Comparison of ENCODE assay signal across 8 mouse cellular contexts in genomic region chr3:101552621-101553620, GRCm38 (mm10). TPM values are rescaled to one million over a fixed set of nuclear protein-coding genes. Genes with fewer than 3 reads are reported as not detected.
DNase-seq lines count a peak whose midpoint lies in the region; ATAC-seq and TF ChIP-seq lines count a peak whose summit lies in the region.

No protein-coding gene starts in this region.

- H3K4me1 ChIP-seq in small intestine, adult 2 months (ENCODE audit: control insufficient read depth, insufficient read depth, insufficient read length, low read length): peaks cover 16% of the 10 kb centered on the region

- H3K4me3 ChIP-seq in small intestine, adult 2 months (ENCODE audit: low read depth, low read length): no peak overlapping the region

- TF ChIP-seq POLR2A in small intestine, adult 2 months (IDR thresholded peaks at IDR 0.05; ENCODE audit: low read depth, low read length): no peak

- DNase-seq in adrenal gland, postnatal 10 days: peak; percentile 66
- DNase-seq in adrenal gland, adult 8-10 months: no peak
- peak; percentile 40 for DNase-seq in lung, postnatal 36 days
- no peak for DNase-seq in lung, postnatal 4 days
- DNase-seq in left cerebral cortex, adult 8-10 months (ENCODE audit: low spot score in 2 of 2): no peak
- no peak for DNase-seq in right cerebral cortex, postnatal 36 days (ENCODE audit: low spot score in 2 of 2)

- ATAC-seq in hematopoietic stem cell, adult 5-6 weeks (replicated peaks in 1 of 2; ENCODE audit: insufficient read depth in 1 of 2, low FRiP score in 2 of 2, low TSS enrichment in 1 of 2, low read depth in 1 of 2, poor library complexity in 2 of 2, severe bottlenecking in 2 of 2): peak; percentile 56 to 65; a peak in 2 of 4 replicates

- WGBS in small intestine, adult 2 months: 23% methylated on average over 7 of the region's 7 CpGs

- H3K27ac ChIP-seq in small intestine, adult 2 months (ENCODE audit: insufficient read depth, low read depth, low read length): peak overlapping the region; percentile 79

- H3K27me3 ChIP-seq in small intestine, adult 2 months (ENCODE audit: control insufficient read depth, insufficient read depth, low read length): no peaks in the 10 kb centered on the region

- H3K36me3 ChIP-seq in small intestine, adult 2 months (ENCODE audit: control insufficient read depth, insufficient read depth, low read length): no peaks in the 10 kb centered on the region

- TF ChIP-seq CTCF in small intestine, adult 2 months (IDR thresholded peaks at IDR 0.05; ENCODE audit: extremely low read depth, insufficient read length, insufficient replicate concordance, low read depth, low read length): no peak

RNA-seq across cellular contexts. Expression of gene Atp1a1, which starts 51.6 kb away (rescaled TPM):
- 100 to 1,000 TPM; 434 to 467 TPM for total RNA-seq in adrenal gland, postnatal 10 days (2021)
- total RNA-seq in adrenal gland, adult 8-10 months (2022): 100 to 1,000 TPM; 800 to 966 (median 845) TPM
- total RNA-seq in hematopoietic stem cell, adult 5-6 weeks (2017): 143 and 168 TPM in 2 replicates
- 458 and 1,132 TPM in 2 replicates for polyA plus RNA-seq in small intestine, adult 2 months (2012; rRNA removed)
- total RNA-seq in left cerebral cortex, adult 8-10 months (2022): 100 to 1,000 TPM; 805 to 868 (median 852) TPM

Comparison
In these comparisons a context has a peak if more than half of its experiments do, and no peak if none do; other contexts are left out.
1. DNase-seq: peak in adrenal gland, postnatal 10 days (single experiment) and lung, postnatal 36 days (single experiment); none in adrenal gland, adult 8-10 months (single experiment), lung, postnatal 4 days (0 of 2), left cerebral cortex, adult 8-10 months (0 of 2) and right cerebral cortex, postnatal 36 days (0 of 2).